Mouse (Mus musculus) embryo, embryonic 11 days (tissue): ENCODE data around the gene Chek2.

Source experiments
- DNase-seq: peaks from one replicate; pipeline ENCODE4 v3.0.0-alpha.2; 2015

Gene Chek2

GRCm38 (mm10) chr5:110906708-110907107 is 66.9 kb downstream of the Chek2 start:
- DNase-seq, result no peak

- no peak for DNase-seq
These were observed 69.1 kb downstream of the Chek2 start for GRCm38 (mm10) chr5:110908879-110909278.

- no peak for DNase-seq
These were observed 70.3 kb downstream of the Chek2 start for GRCm38 (mm10) chr5:110909955-110910589.

- DNase-seq, result no peak
These were observed 75.1 kb downstream of the Chek2 start for GRCm38 (mm10) chr5:110914859-110915258.

GRCm38 (mm10) chr5:110916241-110916640 is 76.5 kb downstream of the Chek2 start:
- DNase-seq, result no peak

GRCm38 (mm10) chr5:110919541-110919940 is 79.8 kb downstream of the Chek2 start:
- no peak for DNase-seq

- peak; percentile 24 for DNase-seq
These were observed 83.6 kb downstream of the Chek2 start for GRCm38 (mm10) chr5:110923336-110923735.
